Mouse (Mus musculus) hindbrain, embryonic 12.5 days (tissue): ENCODE measurements around the gene Epb41l1. TPM values are rescaled to one million over a fixed set of nuclear protein-coding genes. Genes with fewer than 3 reads are reported as not detected.

ENCODE experiments used
- ATAC-seq: fragments of 200-750 bp; cut with Nextera tagmentation; 2 replicates; pipeline ENCODE4 v1.8.0; 2017; ENCODE audit warnings: moderate TSS enrichment; ENCODE audit not compliant: low FRiP score
- H3K27ac ChIP-seq: fragments of 300-500 bp; sonication (generic); 2 replicates; pipeline ENCODE4 v1.5.1; 2016; ENCODE audit warnings: mild to moderate bottlenecking
- H3K27me3 ChIP-seq: fragments of 300-500 bp; sonication (generic); 2 replicates; pipeline ENCODE4 v1.6.1; 2016; ENCODE audit warnings: mild to moderate bottlenecking
- H3K36me3 ChIP-seq: fragments of 300-500 bp; sonication (generic); 2 replicates; pipeline ENCODE4 v1.6.1; 2016; ENCODE audit warnings: mild to moderate bottlenecking
- H3K4me1 ChIP-seq: fragments of 300-500 bp; sonication (generic); 2 replicates; pipeline ENCODE4 v1.6.1; 2016
- H3K4me2 ChIP-seq: fragments of 300-500 bp; sonication (generic); replicated peaks from 2 replicates; pipeline ENCODE4 v1.6.1; 2016; ENCODE audit warnings: mild to moderate bottlenecking
- H3K4me3 ChIP-seq: fragments of 300-500 bp; sonication (generic); 2 replicates; pipeline ENCODE4 v1.5.1; 2016; ENCODE audit warnings: mild to moderate bottlenecking
- H3K9ac ChIP-seq: fragments of 300-500 bp; sonication (generic); 2 replicates; pipeline ENCODE4 v1.6.1; 2016; ENCODE audit warnings: mild to moderate bottlenecking, moderate library complexity
- H3K9me3 ChIP-seq: fragments of 300-500 bp; sonication (generic); replicated peaks from 2 replicates; pipeline ENCODE4 v1.6.1; 2016; ENCODE audit warnings: mild to moderate bottlenecking
- WGBS: fragments of 180-500 bp; shearing (Covaris S2); methylation state at CpG from one replicate; pipeline ENCODE4 v1.1.7; 2016; 5-methylcytosine and 5-hydroxymethylcytosine counted together
- polyA plus RNA-seq: library from polyadenylated mRNA; unstranded; fragments of >200 nt; fragmentation: Nextera tagmentation; extraction: Ambion mirVana; gene quantifications from 2 replicates; pipeline ENCODE4 v1.2.1, GENCODE M21; 2016

Epb41l1 gene
- polyA plus RNA-seq, 1 experiment from 2014 or later, result 7.1 TPM

GRCm38 (mm10) chr2:156429836-156430235, 9.1 kb downstream of the Epb41l1 start:
- peaks cover 20% of the 10 kb centered on the region for H3K4me1 ChIP-seq
- H3K27ac ChIP-seq, result no peak overlapping the region
- no peaks in the 10 kb centered on the region for H3K9me3 ChIP-seq
- H3K36me3 ChIP-seq, result no peaks in the 10 kb centered on the region
- no peak overlapping the region for H3K4me2 ChIP-seq
- H3K9ac ChIP-seq, result no peak overlapping the region
- WGBS, result 81% methylated on average over 10 of the region's 10 CpGs
- H3K4me3 ChIP-seq, result no peak overlapping the region
- no peaks in the 10 kb centered on the region for H3K27me3 ChIP-seq
- no peak for ATAC-seq

GRCm38 (mm10) chr2:156430326-156430725, 9.6 kb downstream of the Epb41l1 start:
- H3K4me3 ChIP-seq, result no peak overlapping the region
- H3K4me1 ChIP-seq, result peaks cover 18% of the 10 kb centered on the region
- no peaks in the 10 kb centered on the region for H3K27me3 ChIP-seq
- H3K9me3 ChIP-seq, result no peaks in the 10 kb centered on the region
- no peak overlapping the region for H3K4me2 ChIP-seq
- no peak overlapping the region for H3K27ac ChIP-seq
- no peaks in the 10 kb centered on the region for H3K36me3 ChIP-seq
- no peak for ATAC-seq
- 50% methylated on average over 4 of the region's 4 CpGs for WGBS
- no peak overlapping the region for H3K9ac ChIP-seq

- H3K4me1 ChIP-seq, result peaks cover 13% of the 10 kb centered on the region
- WGBS, result 73% methylated on average over 6 of the region's 6 CpGs
Observed at GRCm38 (mm10) chr2:156431409-156431808, 10.7 kb downstream of the Epb41l1 start.

GRCm38 (mm10) chr2:156432086-156432485, 11.4 kb downstream of the Epb41l1 start:
- 91% methylated on average over 3 of the region's 3 CpGs for WGBS
- H3K9ac ChIP-seq, result no peak overlapping the region

More at GRCm38 (mm10) chr2:156431409-156431808, 10.7 kb downstream of the Epb41l1 start:
- Histone ChIP-seq H3K36me3 (no peaks in the 10 kb centered on the region), H3K9me3 (no peaks in the 10 kb centered on the region), H3K4me3 (no peak overlapping the region), H3K4me2 (no peak overlapping the region), H3K27ac (no peak overlapping the region), H3K9ac (no peak overlapping the region), H3K27me3 (no peaks in the 10 kb centered on the region)
- no peak for ATAC-seq

GRCm38 (mm10) chr2:156432874-156433868, 12.5 kb downstream of the Epb41l1 start:
- H3K4me3 ChIP-seq, result no peak overlapping the region
- H3K9me3 ChIP-seq, result no peaks in the 10 kb centered on the region
- H3K36me3 ChIP-seq, result no peaks in the 10 kb centered on the region
- peaks cover 16% of the 10 kb centered on the region for H3K4me1 ChIP-seq
- no peak overlapping the region for H3K9ac ChIP-seq
- WGBS, result 44% methylated on average over 9 of the region's 9 CpGs
- no peaks in the 10 kb centered on the region for H3K27me3 ChIP-seq
- peak overlapping the region; percentile 57 for H3K27ac ChIP-seq
- ATAC-seq, result no peak
- H3K4me2 ChIP-seq, result no peak overlapping the region

More at GRCm38 (mm10) chr2:156432086-156432485, 11.4 kb downstream of the Epb41l1 start:
- Histone ChIP-seq H3K4me1 (peaks cover 16% of the 10 kb centered on the region), H3K27ac (no peak overlapping the region), H3K27me3 (no peaks in the 10 kb centered on the region), H3K4me3 (no peak overlapping the region), H3K4me2 (no peak overlapping the region), H3K9me3 (no peaks in the 10 kb centered on the region), H3K36me3 (no peaks in the 10 kb centered on the region)
- ATAC-seq, result no peak

GRCm38 (mm10) chr2:156437637-156438036, 16.9 kb downstream of the Epb41l1 start:
- Histone ChIP-seq H3K36me3 (peaks cover 7% of the 10 kb centered on the region; the same call in 1 of the 2 replicates), H3K4me2 (no peak overlapping the region), H3K27me3 (no peaks in the 10 kb centered on the region), H3K27ac (no peak overlapping the region), H3K4me3 (no peak overlapping the region), H3K9ac (no peak overlapping the region), H3K4me1 (peaks cover 40% of the 10 kb centered on the region), H3K9me3 (no peaks in the 10 kb centered on the region)
- no peak for ATAC-seq
- 90% methylated on average over 11 of the region's 11 CpGs for WGBS

GRCm38 (mm10) chr2:156439666-156440462, 19.2 kb downstream of the Epb41l1 start:
- Histone ChIP-seq H3K27ac (peak overlapping the region; percentile 55), H3K36me3 (peaks cover 8% of the 10 kb centered on the region; the same call in 1 of the 2 replicates), H3K4me1 (peaks cover 30% of the 10 kb centered on the region), H3K4me3 (no peak overlapping the region), H3K9me3 (no peaks in the 10 kb centered on the region), H3K9ac (no peak overlapping the region), H3K27me3 (no peaks in the 10 kb centered on the region), H3K4me2 (no peak overlapping the region)
- WGBS, result 43% methylated on average over 11 of the region's 11 CpGs
- no peak for ATAC-seq

- no peak overlapping the region for H3K4me2 ChIP-seq
- H3K9ac ChIP-seq, result no peak overlapping the region
- no peaks in the 10 kb centered on the region for H3K9me3 ChIP-seq
- no peaks in the 10 kb centered on the region for H3K27me3 ChIP-seq
- 42% methylated on average over 6 of the region's 6 CpGs for WGBS
- H3K27ac ChIP-seq, result peak overlapping the region; percentile 9; the same call in 1 of the 2 replicates
- H3K4me1 ChIP-seq, result peaks cover 28% of the 10 kb centered on the region
- peaks cover 17% of the 10 kb centered on the region for H3K36me3 ChIP-seq
- no peak overlapping the region for H3K4me3 ChIP-seq
- ATAC-seq, result no peak
Observed at GRCm38 (mm10) chr2:156441909-156442308, 21.2 kb downstream of the Epb41l1 start.

- no peak overlapping the region for H3K9ac ChIP-seq
- no peaks in the 10 kb centered on the region for H3K27me3 ChIP-seq
- 47% methylated on average over 1 of the region's 1 CpGs for WGBS
- H3K4me2 ChIP-seq, result no peak overlapping the region
- no peaks in the 10 kb centered on the region for H3K9me3 ChIP-seq
- H3K27ac ChIP-seq, result no peak overlapping the region
- H3K4me1 ChIP-seq, result peaks cover 27% of the 10 kb centered on the region
- H3K36me3 ChIP-seq, result peaks cover 17% of the 10 kb centered on the region
- no peak overlapping the region for H3K4me3 ChIP-seq
- no peak for ATAC-seq
Observed at GRCm38 (mm10) chr2:156443323-156443722, 22.6 kb downstream of the Epb41l1 start.

GRCm38 (mm10) chr2:156446489-156447035, 25.9 kb downstream of the Epb41l1 start:
- Histone ChIP-seq H3K4me2 (no peak overlapping the region), H3K36me3 (peaks cover 10% of the 10 kb centered on the region), H3K4me3 (no peak overlapping the region), H3K27me3 (no peaks in the 10 kb centered on the region), H3K27ac (no peak overlapping the region), H3K4me1 (peaks cover 9% of the 10 kb centered on the region), H3K9me3 (no peaks in the 10 kb centered on the region), H3K9ac (no peak overlapping the region)
- 82% methylated on average over 9 of the region's 9 CpGs for WGBS
- ATAC-seq, result no peak

GRCm38 (mm10) chr2:156447413-156448295, 26.9 kb downstream of the Epb41l1 start:
- H3K27me3 ChIP-seq, result no peaks in the 10 kb centered on the region
- H3K4me1 ChIP-seq, result no peaks in the 10 kb centered on the region; the same call in 1 of the 2 replicates
- H3K9ac ChIP-seq, result no peak overlapping the region
- H3K9me3 ChIP-seq, result no peaks in the 10 kb centered on the region
- 20% methylated on average over 10 of the region's 10 CpGs for WGBS
- no peak overlapping the region for H3K27ac ChIP-seq
- H3K4me2 ChIP-seq, result no peak overlapping the region
- no peak for ATAC-seq
- peaks cover 10% of the 10 kb centered on the region for H3K36me3 ChIP-seq
- H3K4me3 ChIP-seq, result no peak overlapping the region
